Mouse (Mus musculus) MEL (cell line): ENCODE measurements at regions not wholly inside any gene's neighbourhood (a gene's known extent, or its start where the extent isn't known, plus 50 kb on each side); places are given as distances from the start of the nearest gene placed in this dataset.

Experiments used
- BHLHE40 ChIP-seq: IDR thresholded peaks from 2 replicates; pipeline ENCODE4 v1.6.1; 2012; ENCODE audit warnings: low read depth, mild to moderate bottlenecking, inconsistent platforms, low read length, improper control_type of control experiment, borderline replicate concordance
- CTCF ChIP-seq, 3 experiments: IDR thresholded peaks in 2 of 3; conservative IDR thresholded peaks in 1 of 3; 2 replicates each; pipeline ENCODE4 v1.5.1; 2011 to 2012; ENCODE audit warnings: low read length in 3 of 3, low read depth in 2 of 3, mild to moderate bottlenecking in 2 of 3, improper control_type of control experiment in 1 of 3, inconsistent platforms in 1 of 3, mixed read lengths in 1 of 3, moderate library complexity in 1 of 3; ENCODE audit not compliant: control insufficient read depth in 1 of 3, insufficient read depth in 1 of 3, poor library complexity in 1 of 3, severe bottlenecking in 1 of 3
- JUND ChIP-seq: IDR thresholded peaks from 2 replicates; pipeline ENCODE4 v1.6.1; 2011; ENCODE audit warnings: low read depth, mild to moderate bottlenecking, improper control_type of control experiment, low read length
- MXI1 ChIP-seq: IDR thresholded peaks from 2 replicates; pipeline ENCODE4 v1.6.1; 2011; ENCODE audit warnings: mild to moderate bottlenecking, low read depth, low read length, improper control_type of control experiment
- MYB ChIP-seq: IDR thresholded peaks from 2 replicates; pipeline ENCODE4 v1.6.1; 2011; ENCODE audit warnings: mild to moderate bottlenecking, low read depth, low read length, improper control_type of control experiment
- POLR2A ChIP-seq, 2 experiments: IDR thresholded peaks; 2 replicates each; pipeline ENCODE4 v1.6.1; 2011 to 2012; ENCODE audit warnings: low read length in 2 of 2, mild to moderate bottlenecking in 2 of 2, control low read depth in 1 of 2, improper control_type of control experiment in 1 of 2, low read depth in 1 of 2, moderate library complexity in 1 of 2; ENCODE audit not compliant: control insufficient read depth in 1 of 2, insufficient read depth in 1 of 2, poor library complexity in 1 of 2
- TCF12 ChIP-seq: IDR thresholded peaks from 2 replicates; pipeline ENCODE4 v1.6.1; 2014; ENCODE audit warnings: low read depth, mild to moderate bottlenecking, inconsistent platforms, low read length, improper control_type of control experiment, moderate library complexity
- ZNF384 ChIP-seq: IDR thresholded peaks from 2 replicates; pipeline ENCODE4 v1.6.1; 2012; ENCODE audit warnings: low read depth, mild to moderate bottlenecking, inconsistent platforms, low read length, improper control_type of control experiment

DNA sequence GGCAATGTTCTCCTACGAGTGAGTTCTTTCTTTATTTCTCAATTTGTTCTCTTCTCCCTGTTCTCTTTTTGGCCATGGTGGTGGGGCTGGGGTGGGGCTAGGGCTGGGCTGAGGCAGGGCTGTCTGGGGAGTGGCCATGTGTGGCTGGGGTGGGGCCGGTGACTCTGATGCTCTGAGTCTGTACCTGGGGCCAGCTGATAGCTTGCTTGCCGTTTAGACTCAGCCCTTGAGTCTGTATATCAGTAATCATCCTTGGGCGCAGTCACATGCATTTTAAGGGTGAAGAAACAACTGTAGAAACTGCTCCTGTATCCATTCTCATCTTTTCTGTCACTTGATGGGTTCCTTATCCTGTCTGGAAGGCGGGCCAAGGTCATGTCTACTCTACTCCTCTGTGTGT is 256.1 kb downstream of the 1810013L24Rik start:
- TF ChIP-seq BHLHE40 (no peak), CTCF (IDR thresholded peaks at IDR 0.05 in 2 of 3, conservative IDR thresholded peaks at IDR 0.05 in 1 of 3; ENCODE audit: control insufficient read depth in 1 of 3, insufficient read depth in 1 of 3, low read depth in 2 of 3, low read length in 3 of 3, poor library complexity in 1 of 3, severe bottlenecking in 1 of 3) (no peak), POLR2A (IDR thresholded peaks at IDR 0.05; ENCODE audit: control insufficient read depth in 1 of 2, insufficient read depth in 1 of 2, low read depth in 1 of 2, low read length in 2 of 2, poor library complexity in 1 of 2) (no peak), ZNF384 (no peak), MXI1 (no peak), MYB (no peak), TCF12 (no peak), JUND (no peak)
